Mouse (Mus musculus) ES-E14 (cell line): ENCODE data around the gene Dach1. TPM values are rescaled to one million over a fixed set of nuclear protein-coding genes. Genes with fewer than 3 reads are reported as not detected.

Experiments used
- DNase-seq: peaks from one replicate; pipeline ENCODE4 v3.0.0-alpha.2; 2013; ENCODE audit warnings: low read depth, low spot score
- H3K27ac ChIP-seq: 2 replicates; pipeline ENCODE4 v1.5.1; 2012; ENCODE audit warnings: low read depth, mild to moderate bottlenecking, low read length, moderate library complexity, mixed read lengths; ENCODE audit not compliant: poor library complexity, insufficient read depth, severe bottlenecking
- H3K36me3 ChIP-seq: 2 replicates; pipeline ENCODE4 v1.6.1; 2012; ENCODE audit warnings: mild to moderate bottlenecking, low read length, moderate library complexity, mixed read lengths; ENCODE audit not compliant: control insufficient read depth, poor library complexity, insufficient read depth, severe bottlenecking
- H3K4me1 ChIP-seq, 2 experiments: fragments of 150-350 bp in 1 of 2; sonication (generic) in 1 of 2; 2 replicates each; pipeline ENCODE4 v1.6.1; 2012; ENCODE audit warnings: low read length in 2 of 2, mild to moderate bottlenecking in 1 of 2, mixed read lengths in 1 of 2; ENCODE audit not compliant: control insufficient read depth in 2 of 2, insufficient read depth in 2 of 2, poor library complexity in 1 of 2
- H3K4me3 ChIP-seq, 2 experiments: fragments of 150-350 bp in 1 of 2; sonication (generic) in 1 of 2; 2 replicates each; pipeline ENCODE4 v1.5.1; 2012; ENCODE audit warnings: low read length in 2 of 2, low read depth in 1 of 2, mild to moderate bottlenecking in 1 of 2, mixed read lengths in 1 of 2; ENCODE audit not compliant: insufficient read depth in 1 of 2, poor library complexity in 1 of 2, severe bottlenecking in 1 of 2
- H3K9ac ChIP-seq: 2 replicates; pipeline ENCODE4 v1.6.1; 2012; ENCODE audit warnings: low read depth, mild to moderate bottlenecking, low read length, mixed read lengths; ENCODE audit not compliant: poor library complexity, insufficient read depth, severe bottlenecking
- H3K9me3 ChIP-seq: fragments of 150-350 bp; sonication (generic); 2 replicates; pipeline ENCODE4 v1.6.1; 2012; ENCODE audit warnings: low read depth, mild to moderate bottlenecking, low read length; ENCODE audit not compliant: control insufficient read depth, insufficient read depth
- CHD2 ChIP-seq: IDR thresholded peaks from 2 replicates; pipeline ENCODE4 v1.6.1; 2014; ENCODE audit warnings: mild to moderate bottlenecking, low read depth, low read length, inconsistent platforms
- HCFC1 ChIP-seq: IDR thresholded peaks from 2 replicates; pipeline ENCODE4 v1.6.1; 2012; ENCODE audit warnings: low read length, inconsistent platforms, borderline replicate concordance; ENCODE audit not compliant: insufficient read depth
- MAFK ChIP-seq: IDR thresholded peaks from 2 replicates; pipeline ENCODE4 v1.6.1; 2014; ENCODE audit warnings: mild to moderate bottlenecking, low read depth, low read length, inconsistent platforms; ENCODE audit not compliant: insufficient read depth
- ZC3H11A ChIP-seq: IDR thresholded peaks from 2 replicates; pipeline ENCODE4 v1.6.1; 2012; ENCODE audit warnings: low read depth, mild to moderate bottlenecking, inconsistent platforms, low read length, borderline replicate concordance
- ZNF384 ChIP-seq: IDR thresholded peaks from 2 replicates; pipeline ENCODE4 v1.6.1; 2012; ENCODE audit warnings: low read depth, low read length, inconsistent platforms
- in situ Hi-C, 2 experiments: fragments of 600-800 bp; cut with MboI; formaldehyde crosslinking; loops; one replicate each; pipeline ENCODE4 v1.15.1; 2025; ENCODE audit warnings: low sequenced_read_pairs in 2 of 2, inconsistent platforms in 1 of 2; ENCODE audit not compliant: unreplicated experiment in 2 of 2
- total RNA-seq: library from RNA; depleted of rRNA; stranded (reverse); fragments of 300-350 nt; gene quantifications from 2 replicates; pipeline ENCODE4 v1.2.3, GENCODE M21; 2012

Dach1 gene
- total RNA-seq, 1 experiment: 0.09 TPM

DNA sequence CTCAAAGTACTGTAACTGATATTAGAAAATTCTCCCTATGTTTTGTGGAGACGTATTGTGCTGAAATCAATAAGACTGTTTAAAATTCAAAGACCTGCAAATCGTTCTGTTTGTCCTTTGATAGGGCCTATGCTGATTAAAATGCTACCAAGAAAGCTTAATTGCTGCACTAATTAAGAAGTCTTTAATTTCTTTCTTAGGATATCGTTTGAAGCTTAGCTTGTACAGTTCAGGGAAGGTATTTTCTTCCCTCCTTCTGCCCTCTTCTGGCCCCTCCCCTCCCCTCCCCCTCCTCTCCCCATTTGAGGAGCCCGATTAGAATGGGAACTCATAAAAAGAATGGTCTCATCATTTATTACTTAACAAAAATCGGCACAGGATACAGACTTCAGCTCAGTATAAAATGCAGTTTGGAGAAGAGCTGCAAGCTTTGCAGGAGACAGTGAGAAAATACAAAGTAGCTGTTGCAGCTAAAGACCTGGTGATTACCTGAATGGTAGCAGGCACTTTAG is 2.9 kb upstream of the Dach1 start:
- Histone ChIP-seq H3K4me1 (no peaks in the 10 kb centered on the region), H3K9ac (no peak overlapping the region), H3K4me3 (no peak overlapping the region), H3K36me3 (no peaks in the 10 kb centered on the region), H3K27ac (no peak overlapping the region), H3K9me3 (no peaks in the 10 kb centered on the region)
- no peak for DNase-seq
- TF ChIP-seq ZNF384 (no peak), CHD2 (no peak), HCFC1 (no peak), ZC3H11A (no peak), MAFK (no peak)
- in situ Hi-C loops: no loop called here

DNA sequence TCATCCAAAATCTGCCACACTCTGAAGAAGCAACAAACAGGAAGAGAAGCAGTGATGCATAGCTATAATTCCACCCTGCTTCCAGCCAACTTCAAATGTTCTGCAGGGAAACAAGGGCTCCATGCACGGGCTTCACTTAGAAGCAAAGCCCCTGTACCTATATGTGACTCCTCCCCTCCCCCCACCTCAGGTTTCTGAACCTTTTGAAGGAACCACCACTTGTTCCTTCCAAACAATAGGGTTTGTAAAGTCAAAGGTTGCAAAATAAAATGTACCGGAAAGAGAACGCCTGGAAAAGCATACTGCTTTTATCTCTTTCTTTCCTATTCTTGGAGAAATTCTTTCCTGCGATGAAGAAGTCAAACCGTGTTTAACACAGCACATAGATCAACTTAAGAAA is 2.3 kb upstream of the Dach1 start:
- Histone ChIP-seq H3K4me1 (no peaks in the 10 kb centered on the region), H3K27ac (no peak overlapping the region), H3K4me3 (no peak overlapping the region), H3K9me3 (no peaks in the 10 kb centered on the region), H3K36me3 (no peaks in the 10 kb centered on the region), H3K9ac (no peak overlapping the region)
- DNase-seq: no peak
- TF ChIP-seq HCFC1: no peak
- in situ Hi-C loops: no loop called here

DNA sequence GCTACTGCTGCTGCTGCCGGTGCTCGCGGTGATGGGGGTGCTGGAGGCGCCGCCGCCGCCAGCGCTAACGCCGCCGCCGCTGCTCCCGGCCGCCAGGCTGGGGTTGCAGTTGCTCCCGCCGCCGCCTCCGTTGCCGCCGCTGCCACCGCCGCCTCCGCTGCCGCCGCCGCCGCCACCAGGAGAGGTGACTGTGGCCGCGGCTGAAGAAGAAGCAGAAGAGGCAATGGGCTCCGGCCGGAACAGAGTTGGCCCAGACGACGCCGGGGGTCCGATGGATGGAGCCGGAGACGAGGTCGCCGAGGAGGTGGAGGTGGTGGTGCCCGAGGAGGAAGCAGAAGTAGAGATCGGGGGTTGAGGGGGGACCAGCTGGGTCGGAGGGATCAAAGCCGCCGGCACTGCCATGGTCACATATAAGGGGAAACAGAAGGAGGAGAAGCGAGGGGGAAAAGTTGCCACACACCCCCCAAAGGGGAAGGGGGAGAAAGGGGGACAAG is 610 bp downstream of the Dach1 start:
- Histone ChIP-seq H3K36me3 (no peaks in the 10 kb centered on the region), H3K27ac (no peak overlapping the region), H3K4me1 (no peaks in the 10 kb centered on the region), H3K9ac (peak overlapping the region; percentile 57; the same call in 1 of the 2 replicates), H3K4me3 (peak overlapping the region; percentile 58 to 79), H3K9me3 (no peaks in the 10 kb centered on the region)
- in situ Hi-C loops: no loop called here
- peak; percentile 25 for DNase-seq
- no peak for TF ChIP-seq MAFK
- no peak for TF ChIP-seq HCFC1
- TF ChIP-seq ZC3H11A: no peak
- TF ChIP-seq CHD2: no peak
- TF ChIP-seq ZNF384: no peak

DNA sequence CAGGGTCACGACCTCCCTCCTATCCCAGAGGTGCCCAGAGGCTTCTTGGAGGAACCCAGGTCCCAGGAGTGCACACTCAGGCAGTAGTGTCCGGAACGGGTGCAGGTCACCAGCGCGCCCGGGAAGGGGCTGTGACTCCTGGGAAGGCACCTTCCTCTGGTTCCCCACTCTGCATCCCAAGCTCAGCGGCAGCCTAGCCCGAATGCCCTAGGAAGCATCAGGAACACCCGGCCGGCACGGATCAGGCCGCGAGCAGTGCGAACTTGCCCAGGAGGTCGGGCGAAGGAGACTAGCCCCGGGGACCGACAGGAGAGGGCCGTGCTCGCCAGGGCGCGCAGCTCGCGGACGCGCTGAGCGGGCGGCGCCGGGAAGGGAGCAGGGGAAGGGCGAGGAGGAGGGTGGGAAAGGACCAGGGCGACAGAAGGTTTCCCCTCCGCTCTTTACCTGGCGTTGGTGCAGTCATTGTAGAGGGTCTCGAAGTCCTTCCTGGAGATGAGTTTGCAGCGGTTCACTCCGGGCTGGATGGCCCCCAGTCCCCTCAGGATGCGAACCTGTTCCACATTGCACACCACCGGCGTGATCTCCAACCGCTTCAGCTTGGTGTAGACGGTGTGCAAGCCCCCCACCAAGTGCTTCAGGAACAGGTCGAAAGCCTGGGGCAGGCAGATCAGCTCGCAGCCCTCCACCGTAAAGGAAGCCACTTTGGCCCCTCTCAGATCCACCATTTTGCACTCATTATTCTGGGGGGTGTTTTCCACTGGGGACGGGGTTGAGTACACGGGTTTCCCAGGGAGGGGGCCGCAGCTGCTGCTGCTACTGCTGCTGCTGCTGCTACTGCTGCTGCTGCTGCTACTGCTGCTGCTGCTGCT is 1.3 kb downstream of the Dach1 start:
- H3K4me3 ChIP-seq: peak overlapping the region; percentile 58 to 79
- in situ Hi-C loops: no loop called here
- TF ChIP-seq MAFK: no peak
- no peak for TF ChIP-seq ZNF384
- TF ChIP-seq CHD2: no peak
- TF ChIP-seq HCFC1: no peak
- no peak for TF ChIP-seq ZC3H11A
- H3K27ac ChIP-seq: no peak overlapping the region
- H3K9me3 ChIP-seq: no peaks in the 10 kb centered on the region
- H3K9ac ChIP-seq: peak overlapping the region; percentile 57; the same call in 1 of the 2 replicates
- H3K4me1 ChIP-seq: no peaks in the 10 kb centered on the region
- H3K36me3 ChIP-seq: no peaks in the 10 kb centered on the region
- peak; percentile 33 for DNase-seq
